Mouse (Mus musculus): ENCODE measurements at regions not wholly inside any gene's neighbourhood (a gene's known extent, or its start where the extent isn't known, plus 50 kb on each side); places are given as distances from the start of the nearest gene placed in this dataset.

DNA sequence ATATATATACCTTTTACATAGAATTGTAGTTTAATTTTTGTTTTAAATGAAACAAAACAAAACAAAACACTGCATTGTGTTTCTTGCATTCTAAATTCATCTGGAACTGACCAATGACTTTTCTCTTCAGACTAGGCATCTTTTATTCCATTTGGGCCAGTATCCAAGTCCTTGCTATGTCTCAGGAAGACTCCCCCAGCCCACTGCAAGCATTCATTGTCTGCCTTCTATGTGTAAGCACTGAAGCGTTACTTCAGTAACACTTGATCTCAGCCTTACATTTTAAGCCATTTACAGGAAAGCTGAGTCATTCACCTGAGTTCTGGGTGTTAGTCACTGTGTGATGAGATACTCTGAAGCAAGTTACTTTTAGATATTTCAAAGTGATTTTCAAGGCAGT is 425.3 kb upstream of the Ccnh start:
- no peak for DNase-seq

- DNase-seq, result no peak
Measured at GRCm38 (mm10) chr13:84771956-84772355, 417.3 kb upstream of the Ccnh start.

DNA sequence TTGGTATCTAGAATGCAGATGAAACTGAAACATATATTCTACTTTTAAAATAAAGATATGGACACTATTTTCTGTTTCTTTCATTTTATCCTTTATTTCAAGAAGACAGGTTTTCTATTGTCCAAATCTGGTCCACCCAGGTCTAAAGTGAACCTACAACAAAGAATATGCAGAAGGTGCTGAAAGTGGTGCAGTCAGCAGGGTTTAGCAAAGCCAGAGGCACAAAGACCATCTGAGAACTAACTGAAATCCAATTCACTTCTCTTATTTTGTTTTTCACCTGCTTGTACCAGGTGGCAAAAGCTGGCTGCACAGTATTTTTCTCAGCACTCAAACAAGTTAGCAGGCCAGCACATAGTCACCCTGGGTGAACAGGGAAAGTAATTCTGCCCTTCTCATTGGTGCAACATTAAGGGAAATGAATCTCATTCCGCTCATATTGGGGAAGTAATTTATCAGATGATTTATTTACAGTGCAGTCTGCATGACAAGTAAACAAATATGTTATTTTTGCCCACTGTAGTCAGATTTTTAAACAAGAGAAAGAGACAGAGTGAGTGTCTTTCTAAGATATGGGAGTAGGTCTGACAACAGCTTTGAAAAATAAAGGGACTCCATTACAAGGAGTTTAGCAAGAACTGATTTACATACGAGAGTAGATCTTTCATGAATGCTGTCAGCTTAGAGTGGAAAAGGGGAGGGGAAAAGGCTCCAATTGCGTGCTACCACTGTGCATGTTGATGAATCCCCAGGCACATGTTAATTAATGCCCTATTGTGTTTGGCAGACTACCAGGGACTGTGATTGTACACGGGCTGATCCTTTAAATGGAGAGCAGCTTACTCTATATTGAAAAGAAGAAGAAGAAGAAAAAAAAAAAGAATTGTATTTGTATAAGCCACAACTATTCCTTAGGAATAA is 405.9 kb upstream of the Ccnh start:
- DNase-seq, result no peak

DNA sequence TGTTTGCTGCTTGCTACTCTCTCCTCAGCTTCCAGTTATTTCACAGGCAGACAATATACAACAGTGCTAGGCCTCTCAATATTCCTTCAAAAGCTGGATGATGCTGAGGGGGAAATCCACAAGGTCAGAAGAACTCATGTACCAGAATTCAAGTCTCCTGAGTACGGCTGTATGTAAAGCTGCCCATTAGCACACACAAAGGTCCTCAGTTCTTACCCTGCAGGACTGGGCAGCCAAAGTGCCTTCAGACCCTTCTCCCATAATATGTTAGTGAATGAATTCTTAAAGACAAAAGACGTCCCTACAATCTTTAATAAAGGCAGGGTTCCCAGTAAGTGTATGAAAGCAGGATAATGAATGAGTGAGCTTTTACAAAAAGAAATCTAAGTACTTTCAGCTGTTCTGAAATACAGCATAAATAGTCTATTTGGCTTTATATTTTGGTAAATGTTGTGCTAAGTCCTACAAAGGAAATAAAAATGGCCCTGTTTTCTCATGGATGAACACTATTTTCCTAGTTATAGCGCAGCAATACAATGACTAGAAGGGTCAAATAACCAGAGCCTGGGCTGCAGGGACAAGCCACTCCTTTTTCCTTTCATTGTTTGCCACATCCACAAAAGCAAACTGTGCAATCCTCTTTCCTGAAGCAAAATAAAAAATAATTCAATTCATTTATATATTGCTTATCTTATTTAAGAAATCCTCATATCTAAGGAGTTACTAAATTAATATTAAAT is 384.8 kb upstream of the Ccnh start:
- no peak for DNase-seq

- DNase-seq, result no peak
Measured at GRCm38 (mm10) chr13:84805190-84805589, 384.0 kb upstream of the Ccnh start.

- no peak for DNase-seq
Measured at GRCm38 (mm10) chr13:84809605-84810004, 379.6 kb upstream of the Ccnh start.
